Mouse (Mus musculus): ENCODE results near the gene Pds5a. TPM values are rescaled to one million over a fixed set of nuclear protein-coding genes. Genes with fewer than 3 reads are reported as not detected.

Pds5a gene
- polyA plus RNA-seq, 1 experiment from 2014 or later, result 96.1 TPM

- Histone ChIP-seq H3K9me3 (ENCODE audit: control insufficient read depth, low read depth, low read length) (no peaks in the 10 kb centered on the region), H3K4me3 (ENCODE audit: low read depth, low read length) (no peak overlapping the region), H3K4me2 (replicated peaks; ENCODE audit: low read depth, low read length) (no peak overlapping the region), H3K4me1 (ENCODE audit: control insufficient read depth, insufficient read depth, low read length) (no peaks in the 10 kb centered on the region), H3K27ac (ENCODE audit: low read length) (no peak overlapping the region), H3K27me3 (ENCODE audit: control insufficient read depth, insufficient read depth, low read length) (no peaks in the 10 kb centered on the region), H3K36me3 (ENCODE audit: control insufficient read depth, insufficient read depth, low read length) (peaks cover 27% of the 10 kb centered on the region), H3K9ac (replicated peaks; ENCODE audit: low read depth, low read length) (no peak overlapping the region)
- WGBS, result 78% methylated on average over 4 of the region's 4 CpGs
- ATAC-seq (ENCODE audit: insufficient number of reproducible peaks, insufficient read depth, low FRiP score, low read depth), result no peak
Measured at GRCm38 (mm10) chr5:65610541-65610940, 87.5 kb downstream of the Pds5a start.

- Histone ChIP-seq H3K27me3 (ENCODE audit: control insufficient read depth, insufficient read depth, low read length) (no peaks in the 10 kb centered on the region), H3K4me1 (ENCODE audit: control insufficient read depth, insufficient read depth, low read length) (no peaks in the 10 kb centered on the region), H3K4me2 (replicated peaks; ENCODE audit: low read depth, low read length) (no peak overlapping the region), H3K9me3 (ENCODE audit: control insufficient read depth, low read depth, low read length) (no peaks in the 10 kb centered on the region), H3K9ac (replicated peaks; ENCODE audit: low read depth, low read length) (no peak overlapping the region), H3K27ac (ENCODE audit: low read length) (no peak overlapping the region), H3K4me3 (ENCODE audit: low read depth, low read length) (no peak overlapping the region), H3K36me3 (ENCODE audit: control insufficient read depth, insufficient read depth, low read length) (peaks cover 21% of the 10 kb centered on the region)
- WGBS, result 80% methylated on average over 5 of the region's 5 CpGs
- no peak for ATAC-seq (ENCODE audit: insufficient number of reproducible peaks, insufficient read depth, low FRiP score, low read depth)
Measured at GRCm38 (mm10) chr5:65609769-65610168, 88.3 kb downstream of the Pds5a start.

DNA sequence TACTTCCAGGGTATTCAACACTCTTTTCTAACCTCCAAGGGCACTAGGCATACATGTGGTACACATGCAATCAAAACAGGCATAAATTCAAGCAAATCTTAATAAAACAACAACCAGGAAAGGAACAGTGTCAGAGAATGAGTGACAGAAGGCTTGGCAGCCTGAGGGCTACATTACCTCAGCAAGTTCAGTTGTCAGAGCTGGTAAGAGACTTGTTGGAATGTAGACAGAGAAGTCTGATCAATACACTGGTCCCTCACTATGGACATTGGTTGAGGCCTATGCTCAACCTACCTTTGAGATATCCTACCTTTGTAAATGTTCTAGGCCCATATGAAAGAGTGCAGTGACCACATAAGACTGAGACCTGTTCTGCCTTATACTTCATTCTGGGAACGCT is 91.3 kb downstream of the Pds5a start:
- no peaks in the 10 kb centered on the region for H3K27me3 ChIP-seq (ENCODE audit: control insufficient read depth, insufficient read depth, low read length)
- WGBS, result 84% methylated on average over 1 of the region's 1 CpGs
- H3K9ac ChIP-seq (replicated peaks; ENCODE audit: low read depth, low read length), result no peak overlapping the region
- no peaks in the 10 kb centered on the region for H3K4me1 ChIP-seq (ENCODE audit: control insufficient read depth, insufficient read depth, low read length)
- no peak overlapping the region for H3K4me2 ChIP-seq (replicated peaks; ENCODE audit: low read depth, low read length)
- ATAC-seq (ENCODE audit: insufficient number of reproducible peaks, insufficient read depth, low FRiP score, low read depth), result no peak
- H3K27ac ChIP-seq (ENCODE audit: low read length), result no peak overlapping the region
- no peak overlapping the region for H3K4me3 ChIP-seq (ENCODE audit: low read depth, low read length)
- peaks cover 21% of the 10 kb centered on the region for H3K36me3 ChIP-seq (ENCODE audit: control insufficient read depth, insufficient read depth, low read length)
- H3K9me3 ChIP-seq (ENCODE audit: control insufficient read depth, low read depth, low read length), result no peaks in the 10 kb centered on the region

- Histone ChIP-seq H3K27ac (ENCODE audit: low read length) (no peak overlapping the region), H3K27me3 (ENCODE audit: control insufficient read depth, insufficient read depth, low read length) (no peaks in the 10 kb centered on the region), H3K9ac (replicated peaks; ENCODE audit: low read depth, low read length) (no peak overlapping the region), H3K4me3 (ENCODE audit: low read depth, low read length) (no peak overlapping the region), H3K36me3 (ENCODE audit: control insufficient read depth, insufficient read depth, low read length) (peaks cover 34% of the 10 kb centered on the region), H3K4me2 (replicated peaks; ENCODE audit: low read depth, low read length) (no peak overlapping the region), H3K9me3 (ENCODE audit: control insufficient read depth, low read depth, low read length) (no peaks in the 10 kb centered on the region), H3K4me1 (ENCODE audit: control insufficient read depth, insufficient read depth, low read length) (no peaks in the 10 kb centered on the region)
- no peak for ATAC-seq (ENCODE audit: insufficient number of reproducible peaks, insufficient read depth, low FRiP score, low read depth)
- 91% methylated on average over 7 of the region's 7 CpGs for WGBS
Measured at GRCm38 (mm10) chr5:65599681-65600080, 98.4 kb downstream of the Pds5a start.

DNA sequence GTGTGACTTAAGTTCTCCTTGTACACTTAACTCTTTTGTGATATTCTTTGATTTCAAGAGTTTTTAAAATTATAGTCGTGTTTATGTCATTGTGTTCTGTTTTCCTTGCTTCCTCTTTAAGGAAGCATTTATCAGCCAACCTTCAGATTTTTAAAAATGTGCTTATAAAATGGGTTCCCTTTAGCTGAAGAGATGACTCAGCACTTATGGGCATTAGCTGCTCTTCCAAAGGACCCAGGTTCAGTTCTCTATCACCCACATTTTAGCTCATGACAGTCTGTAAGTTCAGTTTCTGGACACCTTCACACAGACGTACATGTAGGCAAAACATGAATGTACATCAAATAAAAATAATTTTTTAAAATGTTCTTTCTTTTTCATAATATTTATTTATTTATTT is 105.7 kb downstream of the Pds5a start:
- H3K9me3 ChIP-seq (ENCODE audit: control insufficient read depth, low read depth, low read length), result no peaks in the 10 kb centered on the region

DNA sequence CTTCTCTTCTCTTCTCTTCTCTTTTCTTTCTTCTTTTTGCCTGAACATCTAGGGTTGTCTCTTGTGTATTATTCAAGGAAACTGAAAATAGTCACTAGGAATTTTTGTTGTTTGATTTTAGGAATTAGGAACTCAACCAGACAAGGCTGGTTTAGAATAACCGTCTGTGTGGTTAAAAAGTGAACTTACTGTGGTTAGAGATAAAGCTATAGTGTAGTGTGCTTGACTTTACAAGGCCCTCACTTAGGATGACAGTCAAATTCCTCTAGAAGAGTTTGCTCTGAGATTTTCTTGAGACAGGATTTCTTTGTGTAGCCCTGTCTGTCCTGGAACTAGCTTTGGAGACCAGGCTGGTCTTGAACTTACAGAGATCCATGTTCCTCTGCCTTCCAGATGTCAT is 107.9 kb downstream of the Pds5a start:
- Histone ChIP-seq H3K27me3 (ENCODE audit: control insufficient read depth, insufficient read depth, low read length) (no peaks in the 10 kb centered on the region), H3K4me2 (replicated peaks; ENCODE audit: low read depth, low read length) (no peak overlapping the region), H3K27ac (ENCODE audit: low read length) (no peak overlapping the region), H3K4me3 (ENCODE audit: low read depth, low read length) (no peak overlapping the region), H3K4me1 (ENCODE audit: control insufficient read depth, insufficient read depth, low read length) (no peaks in the 10 kb centered on the region), H3K9ac (replicated peaks; ENCODE audit: low read depth, low read length) (no peak overlapping the region), H3K9me3 (ENCODE audit: control insufficient read depth, low read depth, low read length) (no peaks in the 10 kb centered on the region), H3K36me3 (ENCODE audit: control insufficient read depth, insufficient read depth, low read length) (peaks cover 24% of the 10 kb centered on the region)
- 85% methylated on average over 1 of the region's 1 CpGs for WGBS
- no peak for ATAC-seq (ENCODE audit: insufficient number of reproducible peaks, insufficient read depth, low FRiP score, low read depth)

More for the DNA sequence above, 105.7 kb downstream of the Pds5a start:
- H3K4me2 ChIP-seq (replicated peaks; ENCODE audit: low read depth, low read length), result no peak overlapping the region
- H3K4me1 ChIP-seq (ENCODE audit: control insufficient read depth, insufficient read depth, low read length), result no peaks in the 10 kb centered on the region
- no peak overlapping the region for H3K9ac ChIP-seq (replicated peaks; ENCODE audit: low read depth, low read length)
- H3K27me3 ChIP-seq (ENCODE audit: control insufficient read depth, insufficient read depth, low read length), result no peaks in the 10 kb centered on the region
- H3K27ac ChIP-seq (ENCODE audit: low read length), result no peak overlapping the region
- no peak overlapping the region for H3K4me3 ChIP-seq (ENCODE audit: low read depth, low read length)
- ATAC-seq (ENCODE audit: insufficient number of reproducible peaks, insufficient read depth, low FRiP score, low read depth), result no peak
- 86% methylated on average over 2 of the region's 2 CpGs for WGBS
- peaks cover 32% of the 10 kb centered on the region for H3K36me3 ChIP-seq (ENCODE audit: control insufficient read depth, insufficient read depth, low read length)

DNA sequence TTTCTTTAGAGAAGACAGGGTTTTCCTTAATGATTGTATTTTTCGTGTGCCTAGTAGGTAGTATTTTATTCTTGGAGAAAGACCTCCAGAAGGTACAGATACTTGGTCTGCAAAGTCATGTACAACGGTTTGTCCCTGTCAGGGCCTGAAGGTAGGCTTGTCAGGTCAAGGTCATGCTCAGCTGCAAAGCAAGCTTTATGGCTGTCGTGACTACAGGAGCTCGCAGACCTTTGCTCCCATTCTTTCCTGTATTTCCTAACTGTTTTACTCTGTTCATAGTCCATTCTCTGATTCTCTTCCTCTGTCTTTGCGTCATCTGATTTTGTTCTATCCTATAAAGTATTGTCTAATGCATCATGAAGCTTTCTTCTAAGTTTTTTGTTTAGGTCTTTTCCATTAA is 111.8 kb downstream of the Pds5a start:
- no peak overlapping the region for H3K4me2 ChIP-seq (replicated peaks; ENCODE audit: low read depth, low read length)
- no peak overlapping the region for H3K27ac ChIP-seq (ENCODE audit: low read length)
- H3K27me3 ChIP-seq (ENCODE audit: control insufficient read depth, insufficient read depth, low read length), result no peaks in the 10 kb centered on the region
- no peak overlapping the region for H3K4me3 ChIP-seq (ENCODE audit: low read depth, low read length)
- 85% methylated on average over 5 of the region's 5 CpGs for WGBS
- no peak for ATAC-seq (ENCODE audit: insufficient number of reproducible peaks, insufficient read depth, low FRiP score, low read depth)
- peaks cover 16% of the 10 kb centered on the region for H3K36me3 ChIP-seq (ENCODE audit: control insufficient read depth, insufficient read depth, low read length)
- H3K9ac ChIP-seq (replicated peaks; ENCODE audit: low read depth, low read length), result no peak overlapping the region
- no peaks in the 10 kb centered on the region for H3K4me1 ChIP-seq (ENCODE audit: control insufficient read depth, insufficient read depth, low read length)
- H3K9me3 ChIP-seq (ENCODE audit: control insufficient read depth, low read depth, low read length), result no peaks in the 10 kb centered on the region

- peaks cover 8% of the 10 kb centered on the region; the same call in 1 of the 2 replicates for H3K36me3 ChIP-seq (ENCODE audit: control insufficient read depth, insufficient read depth, low read length)
- H3K4me1 ChIP-seq (ENCODE audit: control insufficient read depth, insufficient read depth, low read length), result no peaks in the 10 kb centered on the region
- H3K27ac ChIP-seq (ENCODE audit: low read length), result no peak overlapping the region
- H3K27me3 ChIP-seq (ENCODE audit: control insufficient read depth, insufficient read depth, low read length), result no peaks in the 10 kb centered on the region
- H3K4me3 ChIP-seq (ENCODE audit: low read depth, low read length), result no peak overlapping the region
- WGBS, result 71% methylated on average over 3 of the region's 3 CpGs
- no peak for ATAC-seq (ENCODE audit: insufficient number of reproducible peaks, insufficient read depth, low FRiP score, low read depth)
- H3K4me2 ChIP-seq (replicated peaks; ENCODE audit: low read depth, low read length), result no peak overlapping the region
- no peak overlapping the region for H3K9ac ChIP-seq (replicated peaks; ENCODE audit: low read depth, low read length)
- H3K9me3 ChIP-seq (ENCODE audit: control insufficient read depth, low read depth, low read length), result no peaks in the 10 kb centered on the region
Measured at GRCm38 (mm10) chr5:65578545-65578944, 119.5 kb downstream of the Pds5a start.

- Histone ChIP-seq H3K9me3 (ENCODE audit: control insufficient read depth, low read depth, low read length) (no peaks in the 10 kb centered on the region), H3K27ac (ENCODE audit: low read length) (no peak overlapping the region), H3K27me3 (ENCODE audit: control insufficient read depth, insufficient read depth, low read length) (no peaks in the 10 kb centered on the region), H3K36me3 (ENCODE audit: control insufficient read depth, insufficient read depth, low read length) (peaks cover 7% of the 10 kb centered on the region; the same call in 1 of the 2 replicates), H3K9ac (replicated peaks; ENCODE audit: low read depth, low read length) (no peak overlapping the region), H3K4me2 (replicated peaks; ENCODE audit: low read depth, low read length) (no peak overlapping the region), H3K4me1 (ENCODE audit: control insufficient read depth, insufficient read depth, low read length) (no peaks in the 10 kb centered on the region), H3K4me3 (ENCODE audit: low read depth, low read length) (no peak overlapping the region)
- ATAC-seq (ENCODE audit: insufficient number of reproducible peaks, insufficient read depth, low FRiP score, low read depth), result no peak
- 78% methylated on average over 2 of the region's 2 CpGs for WGBS
Measured at GRCm38 (mm10) chr5:65575896-65576295, 122.2 kb downstream of the Pds5a start.
